Mouse (Mus musculus) kidney, adult 11 months (tissue): ENCODE results near the gene Plcb4.

Source experiments
- DNase-seq: peaks from one replicate; pipeline ENCODE4 v3.0.0; 2022

Gene Plcb4

DNA sequence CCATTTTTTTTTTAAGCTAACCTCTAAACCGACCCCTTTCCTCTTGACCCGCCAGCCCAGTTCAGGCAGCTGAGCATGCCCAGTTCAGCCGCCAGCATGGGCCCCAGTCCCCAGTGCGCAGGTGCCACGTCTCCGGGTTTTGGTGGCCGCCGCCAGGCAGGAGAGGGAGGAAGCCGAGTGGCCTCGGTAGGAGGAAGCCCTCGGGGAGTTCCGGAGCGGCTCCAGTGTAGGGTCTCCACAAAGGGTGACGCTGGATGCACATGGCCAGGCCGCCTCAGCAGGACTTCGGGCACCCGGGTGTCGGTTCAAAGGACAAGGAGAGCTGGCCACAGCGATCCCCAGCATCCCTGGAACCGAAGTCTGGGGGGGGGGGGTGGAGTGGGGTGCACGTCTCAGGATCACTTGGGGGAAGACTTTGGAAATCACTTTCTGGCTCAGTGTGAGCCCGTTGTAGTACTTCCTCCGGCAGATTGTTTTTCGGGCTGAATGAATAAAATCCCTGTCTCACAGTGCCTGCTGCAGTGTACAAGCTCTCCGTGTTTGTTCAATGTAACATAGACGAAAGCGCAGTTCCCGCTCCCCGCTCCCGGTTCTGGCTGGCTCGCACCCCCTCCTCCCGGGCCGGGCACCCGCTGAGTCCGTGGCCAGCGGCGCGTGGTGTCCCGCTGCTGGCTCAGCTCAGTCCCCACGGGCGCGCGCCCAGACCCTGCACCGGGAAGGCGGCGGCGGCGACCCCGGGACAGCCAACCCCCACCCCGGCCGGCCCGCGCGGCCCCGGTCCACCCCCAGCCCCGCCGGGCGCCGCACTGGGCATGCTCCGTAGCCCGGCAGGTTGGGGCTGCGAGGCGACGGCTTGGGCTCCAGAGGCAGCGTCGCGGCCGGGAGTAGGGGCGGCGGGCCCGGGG lies at the start of gene Plcb4:
Gene Plcb4 (plus strand): TSS at position 526 of the 905 bp plus-strand sequence.
- DNase-seq = peak; percentile 77

DNA sequence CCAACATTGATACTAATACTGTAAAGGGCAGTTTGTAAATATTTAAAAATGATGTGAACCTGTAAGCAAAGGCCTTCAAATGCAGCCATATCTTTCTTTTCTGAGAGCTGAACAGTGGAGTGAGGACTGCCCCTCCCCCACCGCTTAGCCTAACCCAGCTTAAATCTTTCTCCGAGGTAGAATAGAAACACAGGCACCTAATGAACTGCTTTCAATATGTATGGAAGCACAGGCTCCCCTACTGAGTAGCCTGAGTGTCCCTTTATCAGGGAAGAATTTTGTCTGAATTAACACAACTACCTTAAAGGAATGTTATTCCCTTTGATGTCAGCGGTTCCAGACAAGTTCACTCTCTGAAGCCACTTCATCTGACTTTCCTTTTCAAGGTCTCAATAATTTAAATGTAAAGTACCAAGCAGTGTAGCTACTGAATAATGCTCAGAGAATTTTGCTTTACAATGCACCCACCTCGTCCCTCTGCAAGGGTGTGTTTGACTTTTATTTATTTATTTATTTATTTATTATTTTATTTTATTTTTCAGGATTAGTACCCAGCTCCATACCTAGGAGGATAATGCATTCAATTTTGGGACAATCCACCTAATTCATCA lies 44.1 kb upstream of the Plcb4 start:
- no peak for DNase-seq

DNA sequence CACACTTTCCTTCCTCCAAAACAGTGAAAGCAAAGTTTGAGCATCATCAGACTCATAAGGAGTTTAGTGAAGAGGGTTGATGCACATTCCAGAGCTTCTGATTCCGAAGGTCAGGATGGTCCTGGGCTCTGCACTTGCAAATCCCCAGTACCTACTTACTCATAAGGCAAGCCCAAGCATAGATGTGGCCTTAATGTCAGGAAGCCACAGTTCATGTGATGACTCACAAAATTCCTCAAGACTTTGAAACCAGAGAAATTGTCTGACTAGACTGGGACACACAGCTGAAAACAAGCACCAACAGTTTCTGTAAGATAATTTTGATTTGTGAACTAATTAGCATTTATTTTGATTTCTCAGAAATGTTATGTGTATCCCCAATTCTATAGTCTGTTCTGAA lies 42.7 kb upstream of the Plcb4 start:
- no peak for DNase-seq

DNA sequence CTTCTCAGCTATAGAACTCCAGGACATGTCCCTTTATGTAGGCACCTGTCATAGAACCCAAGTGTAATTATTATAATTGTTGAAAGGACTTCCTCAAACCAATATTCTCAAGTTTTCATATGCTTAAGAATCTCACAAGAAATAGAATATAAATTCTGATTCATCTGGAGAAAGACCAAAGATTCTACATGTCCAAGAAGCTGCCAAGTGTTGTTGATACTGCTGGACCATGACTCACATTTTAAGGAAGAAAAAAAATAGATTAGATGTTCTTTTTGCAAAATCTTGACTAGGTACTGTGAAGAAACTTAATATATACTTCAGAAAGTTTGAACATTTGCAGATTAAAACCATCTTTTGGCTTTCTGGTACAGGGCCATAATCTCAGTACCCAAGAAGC lies 40.3 kb upstream of the Plcb4 start:
- DNase-seq = no peak

DNA sequence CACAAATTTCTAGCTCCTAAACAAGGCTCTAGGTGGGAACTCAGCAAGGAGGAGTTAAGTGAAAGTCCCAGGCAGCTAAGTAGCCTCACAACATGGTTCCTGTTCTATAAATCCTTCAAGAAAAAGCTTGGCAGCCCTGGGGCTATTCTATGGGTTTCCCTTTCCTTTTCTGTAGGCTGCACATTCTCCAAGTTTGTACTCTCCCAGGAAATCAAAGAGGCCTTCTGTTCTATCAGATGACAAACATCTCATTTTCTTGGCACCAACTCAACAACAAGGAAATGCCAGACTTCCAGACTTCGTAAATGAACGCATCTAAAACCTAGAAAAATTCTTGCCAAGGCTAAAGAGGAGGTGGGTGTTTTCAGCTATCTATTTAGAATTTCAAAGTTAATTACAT lies 38.9 kb upstream of the Plcb4 start:
- DNase-seq = no peak

DNA sequence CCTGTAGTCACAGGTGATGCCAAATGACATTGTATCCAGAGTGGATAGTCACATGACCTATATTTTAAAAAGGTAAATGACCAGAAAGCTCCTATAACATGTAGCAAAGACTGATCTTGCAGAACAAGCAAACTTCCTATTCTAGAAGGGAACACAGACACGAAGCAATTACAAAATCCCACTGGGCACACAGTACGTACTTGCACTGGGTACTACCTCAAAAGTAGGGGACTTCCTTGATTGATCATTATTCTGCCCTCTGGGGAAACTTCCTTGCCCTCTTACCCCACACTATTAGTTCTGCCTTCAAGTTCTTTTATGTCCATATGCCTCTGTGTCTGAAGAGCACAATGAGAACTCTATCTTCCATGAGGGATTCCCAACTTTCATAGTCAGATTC lies 31.0 kb upstream of the Plcb4 start:
- no peak for DNase-seq

DNA sequence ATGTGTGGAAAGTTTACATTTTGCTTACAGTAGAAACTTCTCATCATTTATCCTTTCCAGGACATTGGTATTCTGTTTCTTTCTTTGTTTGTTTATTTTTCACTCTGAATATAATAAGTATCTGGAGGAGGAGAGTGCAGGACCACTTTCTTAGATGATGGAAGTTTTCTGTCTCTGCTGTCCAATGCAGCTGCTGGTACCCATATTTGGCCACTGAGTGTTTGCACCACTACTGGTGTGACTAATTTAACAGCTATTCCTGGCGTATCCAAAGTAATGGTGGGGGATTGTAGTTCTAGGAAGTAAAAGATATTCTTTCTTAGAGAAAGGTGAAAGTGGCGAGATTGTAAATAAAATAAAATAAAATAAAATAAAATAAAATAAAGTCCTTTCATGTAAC lies 21.6 kb upstream of the Plcb4 start:
- DNase-seq = no peak

DNA sequence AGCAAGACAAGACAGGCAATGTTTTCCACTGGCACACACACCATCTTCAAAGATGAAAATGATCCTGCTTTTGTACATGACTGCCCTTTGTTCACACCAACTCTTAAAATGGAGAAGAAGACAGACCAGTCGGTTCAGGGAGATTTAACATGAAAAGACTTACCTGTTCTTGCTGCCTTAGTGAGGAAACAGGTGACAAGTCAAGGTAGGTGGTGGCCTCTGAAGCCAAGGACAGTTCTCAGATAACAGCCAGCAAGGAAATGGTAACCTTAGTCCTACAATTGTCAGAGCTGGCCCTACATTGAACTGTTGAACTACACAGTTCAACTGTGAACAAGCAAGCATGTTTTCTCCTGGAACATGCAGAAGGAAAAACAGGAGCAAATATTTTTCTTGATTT lies 17.8 kb upstream of the Plcb4 start:
- no peak for DNase-seq

DNA sequence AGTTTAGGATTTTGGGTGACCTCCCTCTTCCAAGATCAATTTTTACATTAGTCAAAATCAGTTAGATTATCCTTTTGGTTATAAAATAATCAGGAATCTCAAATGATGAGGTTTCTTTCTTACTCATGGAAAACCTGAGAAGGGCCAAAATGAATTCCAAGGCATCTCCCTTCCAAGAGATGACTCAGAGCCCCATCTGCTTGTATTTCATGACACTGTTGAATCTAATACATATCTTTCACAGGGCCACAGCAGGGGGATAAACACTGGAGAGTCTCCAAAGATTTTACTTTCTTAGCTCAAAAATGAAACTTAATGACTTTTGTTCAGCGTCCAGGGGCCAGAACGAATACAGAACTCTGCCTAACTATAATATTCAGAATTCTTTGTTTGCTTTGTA lies 17.2 kb upstream of the Plcb4 start:
- DNase-seq = no peak

DNA sequence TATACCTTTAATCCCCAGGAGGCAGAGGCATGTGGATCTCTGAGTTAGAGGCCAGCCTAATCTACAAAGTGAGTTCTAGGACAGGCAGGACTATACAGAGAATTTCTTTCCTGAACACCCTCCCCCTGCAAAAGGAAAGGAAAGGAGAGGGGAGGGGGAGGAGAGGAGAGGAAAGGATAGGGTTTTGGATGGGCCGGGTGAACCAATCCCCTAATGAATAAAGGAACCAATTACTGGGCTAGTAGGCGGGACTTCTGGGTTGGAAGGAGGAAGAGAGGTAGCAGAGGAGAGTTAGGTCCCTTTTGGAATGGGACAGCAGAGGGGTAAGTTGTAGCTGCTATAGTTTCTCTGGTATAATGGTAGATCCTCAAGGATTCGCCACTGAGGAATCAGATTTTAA lies 12.6 kb upstream of the Plcb4 start:
- no peak for DNase-seq

DNA sequence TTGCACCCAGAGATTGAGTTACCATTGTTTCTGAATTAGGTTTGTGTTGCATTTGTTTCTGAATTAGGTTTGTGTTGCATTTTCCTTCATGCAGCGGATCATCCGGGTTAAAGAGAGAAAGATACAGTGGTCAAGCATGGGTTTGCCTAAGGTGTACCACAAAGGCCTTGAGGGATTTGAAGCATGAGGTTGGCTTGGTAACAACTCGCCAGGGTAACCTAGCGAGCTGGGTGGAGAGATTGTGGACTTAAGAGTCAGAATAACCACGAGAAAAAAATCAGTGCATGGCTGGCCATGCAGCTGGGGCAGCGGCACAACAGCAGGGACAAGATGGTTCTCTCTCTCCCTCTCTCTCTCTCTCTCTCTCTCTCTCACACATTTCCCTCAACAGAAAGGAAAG lies 12.2 kb upstream of the Plcb4 start:
- no peak for DNase-seq

DNA sequence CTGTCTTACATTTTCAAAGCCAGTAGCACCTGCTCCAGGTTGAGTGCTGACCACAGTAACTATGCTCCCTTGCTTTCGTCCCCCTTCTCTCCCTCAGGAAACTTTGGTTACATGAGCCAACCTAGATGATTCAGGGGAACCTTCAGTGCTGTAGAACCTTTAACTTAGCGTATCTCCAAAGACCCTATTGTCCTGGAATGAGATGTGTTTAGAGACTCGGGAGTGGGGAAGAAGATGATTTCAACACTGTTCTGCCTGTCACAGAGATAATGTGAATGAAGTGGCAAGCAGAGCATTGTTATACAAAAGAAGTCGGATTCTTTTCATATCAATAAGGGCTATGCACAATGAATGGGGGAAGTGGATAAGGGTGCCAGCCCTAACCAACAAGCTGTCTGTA lies 10.8 kb upstream of the Plcb4 start:
- no peak for DNase-seq

DNA sequence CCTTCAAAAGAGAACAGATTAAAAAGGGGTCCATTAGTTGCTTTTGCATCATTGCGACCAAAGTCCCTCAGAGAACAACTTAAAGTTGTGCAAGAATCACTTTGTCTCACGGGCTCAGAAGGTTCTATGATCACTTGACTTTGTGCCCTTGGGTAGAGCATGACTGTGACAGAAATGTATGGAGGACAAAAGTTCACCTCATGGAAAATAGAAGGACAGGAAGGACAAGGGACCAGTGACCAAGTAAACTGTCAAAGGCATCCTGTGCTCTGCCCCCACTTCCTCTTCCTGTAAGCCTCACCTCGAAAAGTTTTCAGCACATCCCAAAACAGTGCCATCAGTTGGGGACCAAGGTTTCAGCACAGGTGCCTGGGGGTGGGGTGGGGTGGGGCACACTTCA lies 7.9 kb upstream of the Plcb4 start:
- DNase-seq = no peak

DNA sequence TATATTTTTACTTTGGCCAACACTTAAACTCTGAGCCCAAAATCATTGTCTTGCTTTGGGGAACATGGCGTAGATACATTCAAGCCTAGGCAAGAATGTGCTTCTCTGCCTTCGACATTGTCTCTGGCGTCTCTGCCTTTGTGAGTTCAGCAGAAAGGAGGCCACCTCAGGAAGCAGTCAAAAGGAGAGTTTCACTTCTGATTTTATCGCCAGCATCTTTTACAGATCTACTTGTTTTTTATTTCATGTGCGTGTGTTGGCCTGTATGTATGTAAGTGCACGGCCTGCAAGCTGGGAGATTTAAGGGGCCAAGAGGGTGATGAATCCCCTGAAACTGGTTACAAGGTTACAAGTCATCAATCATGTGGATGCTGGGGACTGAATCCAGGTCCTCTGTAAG lies 6.8 kb upstream of the Plcb4 start:
- no peak for DNase-seq

DNA sequence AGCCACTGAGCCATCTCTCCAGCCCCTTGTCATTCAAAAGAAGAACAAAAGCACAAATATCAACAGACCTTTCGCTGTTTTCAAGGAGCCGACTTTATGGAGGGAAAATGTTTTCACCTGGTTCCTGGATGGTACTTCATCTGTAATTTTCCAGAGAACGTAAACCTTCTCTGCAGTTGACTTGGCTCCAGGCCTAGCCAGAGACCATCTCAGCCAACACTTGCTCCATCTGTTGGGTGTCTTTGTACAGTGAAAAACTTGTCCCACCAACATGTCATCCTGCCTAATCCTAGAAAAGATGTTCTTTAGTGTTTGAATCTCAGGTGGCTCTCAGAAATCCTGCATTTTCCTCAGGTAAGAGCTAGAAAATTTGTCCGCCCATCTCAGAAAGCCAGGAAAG lies 6.4 kb upstream of the Plcb4 start:
- DNase-seq = no peak

DNA sequence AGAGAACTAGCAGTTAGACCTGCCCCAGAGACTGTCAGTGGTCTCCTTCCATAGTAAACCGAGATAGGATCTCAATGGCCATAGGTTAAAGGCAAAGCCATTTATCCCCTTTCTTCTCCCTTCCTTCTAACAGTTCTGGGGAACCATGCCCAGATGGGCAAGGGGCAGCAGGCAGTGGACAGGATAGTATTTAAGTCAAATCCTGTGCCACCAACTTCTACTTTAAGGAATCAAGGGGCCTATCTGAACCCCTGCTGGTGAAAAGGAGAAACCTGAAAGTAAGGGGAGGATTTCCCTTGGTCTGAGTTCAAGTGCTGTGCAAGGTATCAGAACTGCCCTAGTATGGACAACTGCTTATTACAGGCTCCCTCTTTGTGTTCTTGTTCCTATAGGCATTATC lies 2.9 kb upstream of the Plcb4 start:
- no peak for DNase-seq

DNA sequence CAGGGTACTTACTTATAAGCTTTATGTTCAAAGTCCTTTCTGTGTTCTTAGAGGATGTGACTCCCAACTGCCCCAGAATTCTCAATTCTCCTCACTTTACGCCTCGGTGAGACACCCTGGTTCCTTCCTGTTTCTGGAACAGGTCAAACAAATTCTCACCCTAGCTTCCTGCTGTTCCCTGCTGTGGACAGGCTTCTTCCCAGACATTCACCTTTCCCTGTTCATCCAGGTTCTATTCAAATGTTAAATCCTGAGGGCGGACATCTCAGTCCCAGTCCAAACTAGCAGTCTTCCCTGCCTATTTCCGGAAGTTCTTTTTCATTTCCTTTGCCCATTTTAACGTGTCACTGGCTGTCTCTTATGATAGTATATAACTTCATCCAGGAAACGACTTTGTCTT lies 2.2 kb upstream of the Plcb4 start:
- DNase-seq = no peak

DNA sequence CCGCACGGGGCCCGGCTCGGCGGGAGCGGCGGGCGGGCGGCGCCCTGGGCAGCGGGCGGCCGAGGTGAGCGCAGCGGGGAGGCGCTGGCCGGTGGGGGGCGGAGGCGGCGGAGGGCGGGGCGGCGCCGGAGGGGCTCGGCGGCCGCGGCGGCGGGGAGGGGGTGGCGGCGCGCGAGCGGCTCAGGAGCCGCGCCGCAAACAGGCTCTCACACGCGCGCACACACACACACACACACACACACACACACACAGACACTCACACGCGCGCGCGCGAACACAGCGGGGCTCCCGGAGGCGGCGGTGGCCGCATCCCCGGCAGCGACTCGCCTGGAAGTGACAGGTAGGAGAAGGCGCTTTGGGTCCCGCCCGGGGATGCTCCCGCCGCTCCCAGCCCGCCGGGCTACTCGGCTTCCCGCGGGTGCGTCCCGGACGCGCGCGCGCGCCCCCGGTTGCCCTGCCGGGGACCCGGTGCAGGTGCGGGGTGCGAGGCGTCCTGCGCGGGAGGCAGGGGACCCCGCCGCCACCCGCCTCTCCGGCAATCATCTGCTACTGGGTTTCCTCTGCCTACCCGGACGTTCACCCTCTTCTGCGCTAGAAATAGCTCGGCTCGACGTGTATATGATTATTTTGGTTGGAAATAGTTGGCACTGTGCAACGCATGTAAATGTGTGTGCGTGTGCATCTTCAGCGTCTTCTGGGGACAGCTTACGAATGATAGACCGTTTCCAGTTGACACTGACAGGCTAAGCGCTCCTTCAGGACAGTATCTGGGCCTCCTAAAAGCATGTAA lies 775 bp downstream of the Plcb4 start:
- DNase-seq = peak; percentile 40

DNA sequence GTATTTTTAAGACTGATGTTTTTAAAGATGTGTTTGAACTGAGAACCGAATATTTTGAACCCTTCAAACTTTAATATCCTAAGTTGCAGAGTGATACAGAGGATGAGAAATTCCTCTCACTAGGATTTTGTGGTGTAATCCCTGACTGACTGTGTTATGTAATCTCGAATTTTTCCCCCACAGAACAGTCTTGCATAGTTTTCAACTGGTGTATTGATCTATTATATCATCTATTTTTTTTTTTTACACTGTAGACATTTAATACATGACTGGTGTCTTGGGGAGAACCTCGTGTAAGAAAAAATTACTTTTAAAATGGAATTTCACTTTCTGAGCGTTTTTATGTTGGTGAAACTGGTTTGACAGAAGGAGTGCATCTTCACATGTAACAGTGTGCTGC lies 2.0 kb downstream of the Plcb4 start:
- no peak for DNase-seq

DNA sequence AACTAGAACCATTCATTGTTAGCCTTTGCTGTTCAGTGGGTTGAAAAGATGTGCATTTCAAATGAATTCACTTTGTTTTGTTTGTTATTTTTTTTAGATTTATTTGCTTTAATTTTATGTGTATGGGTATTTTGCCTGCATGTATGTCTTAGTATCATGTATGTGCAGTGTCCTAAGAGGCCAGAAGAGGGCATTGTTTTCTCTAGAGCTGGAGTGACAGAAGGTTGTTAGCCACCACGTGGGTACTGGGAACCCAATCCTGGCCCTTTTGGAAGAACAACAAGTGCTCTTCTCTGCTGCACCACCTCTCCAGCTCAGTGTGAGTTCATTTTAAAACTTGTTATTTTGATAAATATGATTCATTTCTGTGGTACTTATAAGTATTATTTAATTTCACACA lies 5.0 kb downstream of the Plcb4 start:
- no peak for DNase-seq

DNA sequence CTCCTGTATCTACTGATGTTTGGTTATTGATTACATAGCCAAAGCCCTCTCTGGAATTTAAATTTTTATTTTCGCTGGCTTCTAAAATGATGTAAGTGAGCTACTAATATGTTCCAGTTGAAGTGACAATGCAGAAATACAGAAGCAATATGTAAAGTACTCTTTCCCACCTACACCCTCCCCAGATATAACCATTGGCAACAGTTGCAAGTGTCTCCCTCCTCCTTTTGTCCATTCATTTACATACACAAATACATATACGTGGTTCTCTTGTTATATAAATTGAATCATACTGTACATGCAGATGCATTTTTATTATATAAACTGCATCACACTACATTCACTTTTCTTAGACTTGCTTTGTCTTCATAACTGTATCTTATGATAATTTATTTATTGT lies 8.7 kb downstream of the Plcb4 start:
- no peak for DNase-seq

DNA sequence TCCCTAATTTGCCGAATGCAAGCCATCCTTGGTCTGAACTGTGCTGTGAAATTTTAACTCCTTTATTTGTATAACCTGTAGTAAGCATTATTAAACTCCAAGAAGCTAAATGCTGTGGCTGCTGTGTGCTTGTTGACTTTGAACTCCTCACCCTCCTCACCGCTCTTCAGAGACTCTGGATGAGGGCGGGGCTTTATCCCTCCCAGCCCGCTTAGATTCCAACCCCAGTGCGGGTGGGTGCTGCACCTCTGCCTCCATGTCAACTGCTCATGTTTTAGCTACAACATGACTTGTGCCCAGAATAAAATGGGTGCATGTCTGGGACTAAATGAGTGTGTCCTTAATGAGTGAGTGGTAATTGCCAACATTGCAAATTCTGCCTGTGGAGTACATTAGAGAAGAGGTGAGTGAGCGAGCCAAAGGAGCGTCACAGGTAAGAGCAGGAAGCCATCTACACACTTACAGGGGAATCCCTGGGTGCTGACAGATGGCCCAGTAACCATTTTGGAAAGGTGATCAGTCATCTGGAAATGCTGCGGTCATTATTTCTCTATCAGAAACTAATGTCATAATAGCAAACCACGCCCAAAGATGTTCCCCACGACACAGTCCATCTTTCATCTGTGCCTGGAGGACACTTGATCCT lies 13.8 kb downstream of the Plcb4 start:
- no peak for DNase-seq

DNA sequence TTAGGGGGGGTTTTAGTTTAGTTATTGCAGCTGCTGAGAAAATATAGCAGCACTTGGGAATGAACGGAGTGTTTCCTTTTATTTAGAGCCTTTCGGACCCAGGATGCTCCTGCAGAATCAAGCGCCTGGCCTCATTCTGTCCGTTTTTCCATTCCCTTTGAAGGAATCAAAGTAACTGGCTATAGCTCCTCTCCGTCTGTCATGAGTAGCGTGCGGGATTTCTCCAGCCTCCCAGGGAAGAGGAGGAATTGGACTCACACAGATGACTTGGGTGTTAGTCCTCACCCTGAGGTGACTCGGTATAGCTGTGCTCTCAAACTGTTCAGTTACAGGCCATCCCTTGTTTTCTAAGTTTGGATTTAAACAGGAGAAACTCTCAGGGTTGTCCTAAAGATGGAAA lies 14.8 kb downstream of the Plcb4 start:
- no peak for DNase-seq
